Mouse (Mus musculus): ENCODE measurements around the gene Vmn1r21. TPM values are rescaled to one million over a fixed set of nuclear protein-coding genes. Genes with fewer than 3 reads are reported as not detected.

Gene Vmn1r21
- not detected in 2 replicates for polyA plus RNA-seq (2012; ENCODE audit: low replicate concordance)

GRCm38 (mm10) chr6:57850286-57850685 is at the start of gene Vmn1r21:
Gene Vmn1r21 (minus strand): TSS chr6:57850343.

GRCm38 (mm10) chr6:57824422-57825258 is 25.5 kb downstream of the Vmn1r21 start, which contains the start of gene Vopp1:
Gene Vopp1 (minus strand): TSS chr6:57825159.

Other genes starting within 250 kb of the Vmn1r21 start
- 10.8 and 14.5 TPM in 2 replicates for gene Pyurf, start 158.3 kb downstream of the Vmn1r21 start, polyA plus RNA-seq (2012; ENCODE audit: low replicate concordance)
- gene Lancl2, start 147.8 kb downstream of the Vmn1r21 start, polyA plus RNA-seq (2012; ENCODE audit: low replicate concordance), result 29.2 and 31.0 TPM in 2 replicates
- 27.0 and 35.7 TPM in 2 replicates for gene Vopp1, start 25.2 kb downstream of the Vmn1r21 start, polyA plus RNA-seq (2012; ENCODE audit: low replicate concordance)
- gene Vmn1r22, start 57.7 kb upstream of the Vmn1r21 start, polyA plus RNA-seq (2012; ENCODE audit: low replicate concordance), result not detected in 2 replicates
- gene Vmn1r23, start 76.5 kb upstream of the Vmn1r21 start, polyA plus RNA-seq (2012; ENCODE audit: low replicate concordance), result not detected in 2 replicates
- gene Vmn1r24, start 111.2 kb upstream of the Vmn1r21 start, polyA plus RNA-seq (2012; ENCODE audit: low replicate concordance), result not detected in 2 replicates
- gene Vmn1r25, start 130.5 kb upstream of the Vmn1r21 start, polyA plus RNA-seq (2012; ENCODE audit: low replicate concordance), result not detected in 2 replicates
- 0.05 TPM in 1 of 2 replicates, not detected in the other for gene Vmn1r26, start 164.8 kb upstream of the Vmn1r21 start, polyA plus RNA-seq (2012; ENCODE audit: low replicate concordance)